Mouse (Mus musculus) c-Kit-positive CD71-negative TER-119-negative erythroid progenitor cells, embryonic 14.5 days (primary cell): ENCODE measurements around the gene Slc12a8.
A peak's percentile ranks its signal among the peaks of the same experiment; 100 is the strongest.

Source experiments
- DNase-seq: peaks from one replicate; pipeline ENCODE4 v3.0.0-alpha.2; 2013; ENCODE audit warnings: low read depth

Gene Slc12a8

DNA sequence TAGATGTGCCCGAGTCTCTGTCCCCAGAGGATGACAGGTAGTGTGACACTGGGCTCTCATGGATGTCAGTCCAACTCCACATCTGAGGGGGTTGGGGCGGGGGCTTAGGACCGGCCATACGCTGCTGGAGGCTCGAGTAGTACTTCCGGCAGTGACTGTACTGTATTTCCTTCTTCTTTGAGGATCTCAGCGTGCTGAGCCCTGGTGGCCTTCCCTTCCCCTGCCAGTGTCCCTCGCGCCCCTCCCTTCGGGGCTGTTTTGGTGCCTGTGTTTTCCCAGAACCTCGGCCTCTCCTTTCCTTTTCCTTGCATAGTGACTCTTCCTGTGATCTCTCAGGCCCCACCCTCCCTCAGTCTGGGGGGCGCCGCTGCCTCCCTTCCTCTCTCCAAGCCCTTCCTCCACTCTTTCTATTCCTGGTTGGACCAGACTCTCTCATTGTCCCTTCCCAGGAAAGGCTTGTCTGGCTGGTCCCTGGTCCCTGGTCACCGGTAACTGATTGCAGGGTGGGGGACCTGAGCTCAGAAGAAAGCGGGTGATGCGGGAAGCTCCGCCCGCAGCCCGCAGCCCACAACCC is 66.8 kb downstream of the Slc12a8 start:
- no peak for DNase-seq

DNA sequence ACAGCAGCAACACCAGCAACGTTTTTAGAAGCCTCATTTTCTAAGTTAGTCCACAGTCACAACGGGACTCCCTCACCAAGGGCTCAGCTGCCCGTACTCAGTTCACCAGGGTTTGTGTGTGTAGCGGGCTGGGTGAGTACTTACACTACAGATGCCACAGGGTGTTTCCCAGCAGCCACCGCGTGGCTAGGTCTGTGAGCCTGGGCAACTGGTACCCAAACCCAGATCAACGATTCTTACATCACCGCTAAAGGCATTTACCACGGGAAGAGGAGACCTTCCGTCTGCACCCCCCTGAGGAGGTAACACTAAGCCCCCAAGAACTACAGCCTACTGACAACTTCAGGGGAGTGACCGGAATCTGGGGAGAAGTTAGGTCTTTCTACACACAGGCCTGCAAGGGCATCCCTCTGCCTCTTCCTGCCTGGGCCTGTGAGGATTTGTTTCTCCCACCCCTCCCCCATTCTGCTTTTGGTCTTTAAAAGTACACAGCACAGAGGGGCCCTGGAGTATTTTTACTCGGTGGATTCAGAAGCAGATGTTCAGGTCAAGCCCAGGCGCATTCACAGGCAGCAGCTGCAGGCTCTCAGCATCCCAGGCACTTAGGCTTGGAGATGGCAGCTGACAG is 67.4 kb downstream of the Slc12a8 start:
- no peak for DNase-seq

DNA sequence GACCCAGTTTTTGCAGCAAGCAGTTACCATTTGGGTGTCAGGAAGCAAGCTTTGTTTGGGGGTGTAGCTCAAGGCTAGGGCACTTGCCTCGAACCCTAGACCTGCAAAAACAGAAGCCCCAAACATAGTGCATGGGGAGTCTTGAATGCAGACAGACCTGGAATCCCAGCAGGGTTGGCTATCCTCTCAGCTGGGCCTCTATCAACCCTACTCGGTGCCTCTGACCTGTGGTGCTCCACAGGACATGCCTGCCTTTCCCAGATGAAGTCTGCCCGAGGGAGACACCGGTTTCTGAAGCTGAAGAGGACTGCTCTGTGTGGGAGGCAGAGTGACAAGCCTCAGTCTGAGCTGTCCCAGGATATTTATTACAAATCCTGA is 67.9 kb downstream of the Slc12a8 start:
- no peak for DNase-seq

- DNase-seq, result no peak
These were observed 70.4 kb downstream of the Slc12a8 start for GRCm38 (mm10) chr16:33587283-33588127.

DNA sequence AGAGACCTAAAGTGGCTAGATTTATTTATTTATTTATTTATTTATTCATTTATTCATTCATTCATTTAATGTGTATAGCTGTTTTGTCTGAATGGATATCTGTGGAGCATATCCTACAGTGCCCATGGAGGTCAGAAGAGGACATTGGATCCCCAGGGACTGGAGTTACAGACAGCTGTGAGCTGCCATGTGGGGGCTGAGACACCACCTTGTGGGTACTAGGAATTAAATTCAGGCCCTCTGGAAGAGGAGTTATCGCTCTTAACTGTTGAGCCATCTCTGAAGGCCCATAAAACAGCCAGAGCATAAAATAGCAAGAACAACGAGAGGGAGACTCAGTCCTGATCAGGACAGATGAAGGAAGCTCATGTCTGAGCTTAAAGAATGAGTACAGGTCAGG is 71.7 kb downstream of the Slc12a8 start:
- DNase-seq, result no peak

DNA sequence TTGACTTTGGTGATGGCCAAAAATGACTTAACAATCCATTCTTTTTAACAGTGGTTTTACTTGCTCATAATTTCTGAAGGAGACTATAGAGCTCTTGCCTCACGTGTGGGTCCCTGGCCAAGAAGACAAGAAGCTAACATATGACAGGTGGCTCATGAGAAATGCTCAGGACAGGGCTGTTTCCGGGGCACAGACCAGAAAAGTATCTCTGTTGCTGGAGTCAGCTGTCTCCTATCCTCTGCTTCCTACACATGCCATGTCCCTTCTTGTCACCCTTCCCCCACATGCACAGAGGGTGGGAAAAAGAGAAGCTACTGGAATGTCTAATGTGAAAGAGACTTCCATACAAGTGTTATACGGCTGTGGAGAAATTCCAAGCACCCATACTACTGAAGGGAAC is 73.3 kb downstream of the Slc12a8 start:
- no peak for DNase-seq

DNA sequence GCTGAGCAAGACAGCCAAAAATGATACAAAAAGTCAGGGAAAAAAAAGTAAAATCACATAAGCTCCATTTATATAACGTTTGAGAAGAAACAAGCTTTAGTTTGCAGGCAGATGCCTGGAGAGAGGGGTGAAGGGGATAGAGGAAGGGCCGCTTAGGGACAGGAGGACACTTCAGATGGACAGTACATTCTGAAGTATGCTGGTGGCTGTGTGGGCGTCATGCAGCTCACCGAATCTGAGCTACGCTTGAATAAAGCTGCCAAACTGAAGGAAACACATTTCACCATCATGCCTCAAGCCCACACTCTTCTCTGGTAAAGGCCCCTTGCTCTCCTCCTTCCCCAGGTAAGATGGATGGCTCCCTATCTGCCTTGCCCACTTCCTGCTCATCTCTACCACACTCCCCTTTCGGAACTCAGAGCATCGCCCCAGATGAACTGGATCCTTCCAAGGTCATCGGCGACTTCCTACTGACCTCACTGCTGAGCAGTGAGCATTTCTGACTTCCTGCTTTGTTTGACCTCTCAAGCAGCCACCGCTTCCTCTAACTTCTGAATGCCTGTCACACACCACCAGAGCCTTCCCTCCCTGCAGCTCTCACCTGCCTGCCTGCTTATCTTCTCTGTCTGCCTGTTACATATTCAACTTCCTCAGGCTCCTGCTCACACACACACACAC is 74.4 kb downstream of the Slc12a8 start:
- no peak for DNase-seq

DNA sequence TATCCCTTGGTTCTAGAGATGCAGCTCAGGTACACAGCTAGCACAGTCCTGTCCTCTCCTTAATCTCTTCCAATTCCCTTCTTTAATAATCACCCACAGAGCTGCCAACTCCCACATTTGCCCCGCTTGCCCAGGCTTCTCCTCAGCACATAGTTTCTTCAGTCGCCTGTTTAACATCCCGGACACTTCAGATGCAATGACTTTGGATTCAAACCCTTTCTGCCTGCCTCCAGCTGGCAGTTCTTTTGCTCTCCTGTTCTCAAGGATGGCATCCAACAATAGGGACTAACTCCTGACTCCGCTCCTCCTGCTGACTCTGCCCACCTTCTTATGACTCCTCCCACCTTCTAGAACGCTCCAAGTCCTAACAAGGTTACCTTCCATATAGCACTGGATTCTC is 75.2 kb downstream of the Slc12a8 start:
- DNase-seq, result no peak

GRCm38 (mm10) chr16:33593467-33593866 is 76.3 kb downstream of the Slc12a8 start:
- DNase-seq, result no peak

- DNase-seq, result no peak
These were observed 77.1 kb downstream of the Slc12a8 start for GRCm38 (mm10) chr16:33594037-33594771.

DNA sequence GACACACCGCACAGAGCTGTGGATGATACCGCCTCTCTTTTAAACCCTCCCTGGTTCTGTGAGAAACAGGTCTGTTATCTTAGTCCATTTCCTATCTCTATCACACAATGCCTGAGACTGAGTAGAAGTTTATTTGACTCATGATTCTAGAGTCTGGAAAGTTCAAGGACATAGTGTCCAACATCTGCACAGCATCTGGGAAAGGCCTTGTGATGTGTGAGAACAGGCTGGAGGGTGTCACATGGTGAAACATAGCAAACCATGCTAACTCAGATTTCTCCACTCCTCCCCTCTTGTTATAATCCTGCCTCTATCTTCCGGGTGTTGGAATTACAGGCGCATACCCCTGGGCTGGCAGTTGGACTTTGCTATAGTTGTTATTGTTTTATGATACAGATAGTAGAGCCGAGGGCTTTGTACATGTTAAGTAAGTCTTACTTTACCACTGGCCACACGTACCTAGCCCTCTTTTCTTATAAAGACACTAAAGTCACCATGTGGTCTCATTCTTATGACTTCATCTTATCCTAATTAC is 78.2 kb downstream of the Slc12a8 start:
- DNase-seq, result no peak

GRCm38 (mm10) chr16:33596213-33596612 is 79.1 kb downstream of the Slc12a8 start:
- no peak for DNase-seq

DNA sequence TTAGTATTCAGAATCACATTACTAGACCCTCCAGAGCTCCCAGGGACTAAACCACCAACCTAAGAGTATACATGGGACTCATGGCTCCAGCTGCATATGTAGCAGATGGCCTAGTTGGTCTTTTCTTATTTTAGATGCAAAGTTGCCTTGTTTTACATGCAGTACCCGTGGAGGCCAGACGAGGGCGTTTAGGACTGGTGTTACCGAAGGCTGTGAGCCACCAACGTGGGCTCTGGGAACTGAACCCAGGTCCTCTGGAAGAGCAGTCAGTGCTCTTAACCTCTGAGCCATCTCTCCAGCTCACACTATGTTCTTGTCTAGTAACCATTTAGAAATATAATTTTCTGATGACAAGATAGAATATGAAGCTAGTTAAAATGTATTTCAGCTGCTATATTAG is 83.1 kb downstream of the Slc12a8 start:
- DNase-seq, result peak; percentile 37

GRCm38 (mm10) chr16:33601299-33601698 is 84.2 kb downstream of the Slc12a8 start:
- DNase-seq, result no peak

DNA sequence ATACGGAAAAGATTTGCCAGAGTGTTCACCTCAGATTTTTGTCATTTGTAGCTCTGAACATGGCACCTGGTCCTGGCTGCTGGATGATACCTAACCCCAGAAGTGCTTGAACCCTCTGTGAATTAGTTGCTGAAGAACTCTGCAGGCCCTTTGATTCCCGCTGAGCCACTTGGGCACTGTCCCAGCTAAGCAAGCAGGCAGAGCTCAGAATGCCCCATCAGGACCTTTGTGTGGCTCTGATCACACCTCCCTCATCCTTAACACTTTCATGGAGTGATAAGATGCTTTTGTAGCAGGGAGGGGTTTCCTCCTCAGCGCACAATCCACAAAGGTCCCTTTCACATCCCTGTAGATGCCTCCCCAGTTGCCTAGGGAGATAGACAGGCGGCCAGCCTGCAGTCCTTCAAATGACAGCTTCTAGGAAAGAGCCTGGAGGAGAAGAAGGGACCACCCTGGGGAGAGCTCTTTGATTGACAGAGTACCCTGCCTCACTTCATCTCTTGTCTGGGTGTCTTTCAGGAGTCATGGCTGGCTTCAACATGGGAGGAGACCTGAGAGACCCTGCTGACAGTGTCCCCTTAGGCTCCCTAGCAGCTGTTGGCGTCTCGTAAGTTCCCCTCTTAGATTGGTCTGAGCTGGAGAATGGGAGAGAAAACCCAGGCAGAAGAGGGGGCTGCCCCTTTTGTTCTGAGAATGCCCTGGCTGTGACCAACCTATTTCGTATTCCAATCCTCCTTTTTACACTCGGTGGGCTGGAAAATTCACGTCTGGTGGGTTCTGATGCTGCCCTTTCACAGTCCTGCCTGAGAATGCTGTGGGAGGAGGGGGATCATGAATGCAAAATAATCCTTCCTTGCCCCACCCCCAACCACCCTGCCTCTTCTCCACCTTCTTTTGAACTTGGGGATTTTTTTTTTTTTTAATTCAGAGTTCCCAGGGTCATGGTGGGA is 88.8 kb downstream of the Slc12a8 start:
- no peak for DNase-seq

DNA sequence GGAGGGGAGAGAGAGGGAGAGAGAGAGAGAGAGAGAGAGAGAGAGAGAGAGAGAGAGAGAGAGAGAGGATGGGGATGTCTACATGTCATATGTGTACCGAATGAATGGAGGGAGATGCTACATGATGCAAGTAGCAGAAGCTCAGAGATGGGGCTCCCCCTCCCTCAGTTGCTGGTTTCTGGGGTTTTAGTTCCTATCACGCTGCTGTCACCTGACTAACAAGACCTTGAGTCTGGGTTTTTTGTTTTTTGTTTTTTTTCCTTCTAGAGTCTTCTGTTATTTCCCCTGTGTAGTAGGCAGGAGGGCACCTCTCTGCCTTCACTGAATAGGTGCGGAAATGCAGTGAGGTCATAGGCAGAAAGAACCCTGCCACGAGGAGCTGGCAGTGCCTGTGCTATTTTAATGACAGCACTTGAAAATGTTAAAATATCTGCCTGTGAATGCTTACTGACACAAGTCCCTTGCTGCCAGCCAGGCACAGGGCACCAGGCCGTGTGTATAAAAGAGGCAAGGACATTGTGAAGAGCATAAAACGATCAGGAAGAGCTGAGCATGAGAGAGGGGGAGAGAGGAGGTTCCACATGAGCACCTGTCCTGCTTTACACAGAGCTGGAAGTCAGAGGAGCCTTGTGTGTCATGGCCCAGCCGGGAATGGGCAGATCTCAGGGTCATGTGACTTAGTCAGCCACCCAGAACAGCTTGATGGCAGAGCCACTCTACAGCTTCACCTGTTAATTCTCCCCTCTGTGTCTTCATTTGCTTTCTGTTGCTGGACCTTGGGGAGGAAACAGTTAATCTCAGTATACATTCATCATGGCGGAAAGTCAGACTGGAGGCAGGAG is 89.8 kb downstream of the Slc12a8 start:
- no peak for DNase-seq

GRCm38 (mm10) chr16:33609554-33609953 is 92.4 kb downstream of the Slc12a8 start:
- no peak for DNase-seq

GRCm38 (mm10) chr16:33610466-33610865 is 93.3 kb downstream of the Slc12a8 start:
- DNase-seq, result no peak

- DNase-seq, result no peak
These were observed 94.2 kb downstream of the Slc12a8 start for GRCm38 (mm10) chr16:33611291-33611690.
